Mouse (Mus musculus) neutrophil, adult 65 days (primary cell): Measurements from ENCODE around the gene Vgll4. TPM values are rescaled to one million over a fixed set of nuclear protein-coding genes. Genes with fewer than 3 reads are reported as not detected.

Experiments used
- total RNA-seq: library from RNA; stranded (reverse); gene quantifications from 2 replicates; pipeline ENCODE4 v1.2.4, GENCODE M21; 2023

Gene Vgll4
- 39.4 TPM in 2 replicates for total RNA-seq

DNA sequence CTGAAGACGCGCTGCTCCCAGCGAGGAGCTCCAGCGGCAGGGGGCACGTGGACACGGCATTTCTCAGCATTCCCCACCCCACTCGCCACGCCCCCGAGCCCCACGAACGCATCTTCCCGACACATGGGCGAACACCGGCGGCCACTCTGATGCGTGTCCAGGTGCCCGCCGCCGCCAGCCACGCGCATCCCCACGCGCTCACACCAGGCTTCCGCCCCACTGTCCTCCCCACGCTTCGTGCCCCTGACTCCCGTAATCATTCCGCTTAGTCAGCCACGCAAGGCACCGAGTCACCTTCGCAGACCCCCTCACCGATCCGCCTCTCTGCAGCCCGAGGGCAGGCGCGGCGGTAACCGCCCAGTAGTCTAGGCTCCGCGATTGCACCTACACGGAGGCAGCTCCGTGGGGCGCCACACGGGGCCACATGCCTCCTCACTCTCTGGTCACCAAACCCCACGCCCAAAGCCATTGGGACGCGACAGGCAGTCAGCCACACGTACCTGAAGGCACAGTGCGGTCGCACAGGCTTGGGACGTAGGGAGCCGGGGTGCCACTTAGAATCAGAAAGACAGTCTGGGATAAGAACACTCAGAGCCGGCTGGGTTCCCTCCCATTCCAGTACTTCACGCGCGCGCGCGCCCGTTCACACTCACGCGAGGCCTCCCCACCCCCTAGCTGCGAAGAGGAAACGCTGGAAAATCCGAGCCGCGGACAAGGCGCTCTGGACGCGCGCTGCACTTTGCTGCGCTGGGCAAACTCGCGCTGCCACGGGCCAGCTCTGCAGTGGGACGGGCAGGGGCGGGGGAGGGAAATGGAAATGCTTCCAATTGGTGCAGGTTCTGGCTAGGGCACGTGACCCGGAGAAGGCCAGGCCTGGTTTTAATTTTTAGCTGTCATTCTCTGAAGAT, at the start of gene Vgll4:
TSS of gene Vgll4 (minus strand) at position 782 of the 908 bp plus-strand sequence.

Other genes starting within 250 kb of the Vgll4 start
- gene Tamm41, start 67.9 kb upstream of the Vgll4 start, total RNA-seq: 4.7 and 7.6 TPM in 2 replicates
- gene Syn2, start 164.9 kb upstream of the Vgll4 start, total RNA-seq: not detected in 2 replicates